Mouse (Mus musculus): Measurements from ENCODE around the gene Gbgt1. TPM values are rescaled to one million over a fixed set of nuclear protein-coding genes. Genes with fewer than 3 reads are reported as not detected.

The Gbgt1 gene
- polyA plus RNA-seq, 1 experiment, result not detected

DNA sequence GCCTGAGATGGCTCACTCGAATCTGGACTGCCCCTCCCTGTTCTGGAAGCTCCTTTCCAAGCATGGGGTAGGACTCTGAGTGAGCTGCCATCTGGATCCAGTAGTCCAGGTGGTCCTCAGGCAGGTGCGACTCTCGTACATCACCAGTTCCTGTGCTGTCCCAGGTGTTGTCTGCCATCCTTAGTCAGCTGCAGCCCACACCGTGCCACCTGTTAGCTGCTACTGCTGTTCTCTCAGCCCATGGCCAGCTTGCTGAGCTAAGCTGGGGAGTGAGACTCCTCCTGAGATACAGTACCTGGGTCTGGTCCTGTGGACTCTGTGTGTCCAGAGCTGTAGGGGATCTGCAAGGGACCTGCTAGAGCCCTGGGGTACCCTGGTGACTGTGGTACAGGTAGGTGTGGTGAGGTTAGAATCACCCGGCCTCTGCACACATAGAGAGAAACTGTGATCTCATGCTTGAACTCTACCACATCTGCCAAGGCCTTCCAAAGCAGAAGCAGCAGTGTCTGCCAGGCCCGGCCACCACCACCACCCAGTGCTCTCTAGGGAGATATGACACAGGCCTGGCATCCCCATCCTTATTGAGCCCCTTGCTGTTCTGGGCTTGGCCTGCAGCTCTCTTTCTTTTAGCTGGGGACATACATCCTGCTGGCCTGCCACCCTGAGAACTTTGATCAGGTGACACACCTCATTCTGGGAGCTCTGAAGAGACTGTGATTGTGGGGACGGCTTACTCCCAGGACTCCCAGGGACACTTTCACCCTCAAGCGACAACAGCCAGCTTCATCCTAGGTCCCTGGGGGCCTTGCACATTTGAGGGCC is 41.5 kb downstream of the Gbgt1 start:
- Histone ChIP-seq H3K27ac (ENCODE audit: insufficient read depth, low read depth, low read length) (0 out of 2 replicates have a peak overlapping the region, but pooled peaks have one; percentile 4), H3K4me3 (ENCODE audit: insufficient read depth, low read depth, low read length) (no peak overlapping the region), H3K4me1 (ENCODE audit: control insufficient read depth, insufficient read depth, low read length) (peaks cover 70% of the 10 kb centered on the region)
- TF ChIP-seq CTCF (IDR thresholded peaks at IDR 0.05; ENCODE audit: insufficient read depth, low read depth, low read length), result no peak
- TF ChIP-seq POLR2A (IDR thresholded peaks at IDR 0.05; ENCODE audit: insufficient read depth, low read depth, low read length), result no peak
- 62% methylated on average over 8 of the region's 8 CpGs for WGBS

DNA sequence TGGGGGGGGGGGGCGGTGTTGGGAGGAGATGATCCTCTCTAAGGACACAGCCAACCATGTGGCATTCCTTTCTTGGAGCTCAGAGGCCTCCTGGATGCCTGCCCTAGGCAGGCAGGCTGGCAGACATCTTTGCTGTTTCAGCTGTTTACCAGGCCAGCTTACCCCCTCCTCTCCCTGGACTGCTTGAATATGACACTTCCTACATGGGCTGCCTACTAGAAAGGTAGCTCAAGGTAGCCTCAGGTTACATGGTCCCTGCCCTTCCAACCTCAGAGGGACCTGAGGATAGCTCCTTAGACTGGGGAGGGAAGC is 42.1 kb downstream of the Gbgt1 start:
- Histone ChIP-seq H3K4me1 (ENCODE audit: control insufficient read depth, insufficient read depth, low read length) (peaks cover 72% of the 10 kb centered on the region), H3K27ac (ENCODE audit: insufficient read depth, low read depth, low read length) (peak overlapping the region; percentile 55; the same call in 1 of the 2 replicates), H3K4me3 (ENCODE audit: insufficient read depth, low read depth, low read length) (no peak overlapping the region)
- WGBS, result 30% methylated on average over 1 of the region's 1 CpGs
- no peak for TF ChIP-seq POLR2A (IDR thresholded peaks at IDR 0.05; ENCODE audit: insufficient read depth, low read depth, low read length)
- no peak for TF ChIP-seq CTCF (IDR thresholded peaks at IDR 0.05; ENCODE audit: insufficient read depth, low read depth, low read length)

DNA sequence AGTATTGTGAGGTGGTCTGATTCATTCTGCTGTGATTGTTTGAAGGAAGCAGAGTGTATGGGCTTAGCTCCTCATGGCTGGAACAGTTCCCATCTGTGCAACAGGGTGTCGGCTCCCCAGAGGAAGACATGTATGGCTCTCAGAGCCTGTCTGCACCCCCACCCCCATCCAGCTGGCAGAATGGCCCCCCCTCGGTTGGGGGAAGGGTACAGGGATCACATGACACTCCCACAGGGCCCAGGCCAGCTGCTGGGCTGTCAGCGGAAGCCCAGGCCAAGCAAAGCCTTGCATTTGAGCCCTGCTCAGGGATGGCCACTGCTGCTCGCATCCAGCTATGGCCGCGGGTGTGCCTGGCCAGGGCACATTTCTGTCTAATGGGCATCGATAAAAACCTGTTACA is 42.5 kb downstream of the Gbgt1 start:
- Histone ChIP-seq H3K4me3 (ENCODE audit: insufficient read depth, low read depth, low read length) (no peak overlapping the region), H3K27ac (ENCODE audit: insufficient read depth, low read depth, low read length) (peak overlapping the region; percentile 56), H3K4me1 (ENCODE audit: control insufficient read depth, insufficient read depth, low read length) (peaks cover 72% of the 10 kb centered on the region)
- 34% methylated on average over 7 of the region's 7 CpGs for WGBS
- TF ChIP-seq CTCF (IDR thresholded peaks at IDR 0.05; ENCODE audit: insufficient read depth, low read depth, low read length) (no peak), POLR2A (IDR thresholded peaks at IDR 0.05; ENCODE audit: insufficient read depth, low read depth, low read length) (no peak)

DNA sequence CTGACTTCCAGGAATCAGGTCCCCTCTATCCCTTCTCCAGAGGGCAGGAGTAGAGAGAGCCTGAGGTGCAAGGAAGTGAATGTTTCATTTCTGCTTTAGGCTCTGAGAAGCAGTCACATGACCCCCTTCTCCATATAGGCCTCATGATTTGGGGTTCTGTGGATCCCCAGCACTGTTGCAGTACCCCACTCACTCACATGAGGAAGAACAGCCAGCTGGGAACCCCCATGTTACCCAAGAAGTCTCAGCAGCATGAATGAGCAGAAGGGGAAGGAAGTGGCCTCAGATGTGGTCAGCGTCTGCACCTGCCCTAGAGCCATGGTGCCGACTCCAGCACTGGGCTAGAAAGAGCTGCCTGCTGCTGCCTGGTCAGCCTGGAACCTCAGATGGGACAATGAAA is 43.3 kb downstream of the Gbgt1 start:
- H3K4me1 ChIP-seq (ENCODE audit: control insufficient read depth, insufficient read depth, low read length), result peaks cover 71% of the 10 kb centered on the region
- WGBS, result 78% methylated on average over 2 of the region's 2 CpGs
- TF ChIP-seq CTCF (IDR thresholded peaks at IDR 0.05; ENCODE audit: insufficient read depth, low read depth, low read length), result no peak
- no peak for TF ChIP-seq POLR2A (IDR thresholded peaks at IDR 0.05; ENCODE audit: insufficient read depth, low read depth, low read length)
- H3K27ac ChIP-seq (ENCODE audit: insufficient read depth, low read depth, low read length), result peak overlapping the region; percentile 56
- H3K4me3 ChIP-seq (ENCODE audit: insufficient read depth, low read depth, low read length), result no peak overlapping the region

DNA sequence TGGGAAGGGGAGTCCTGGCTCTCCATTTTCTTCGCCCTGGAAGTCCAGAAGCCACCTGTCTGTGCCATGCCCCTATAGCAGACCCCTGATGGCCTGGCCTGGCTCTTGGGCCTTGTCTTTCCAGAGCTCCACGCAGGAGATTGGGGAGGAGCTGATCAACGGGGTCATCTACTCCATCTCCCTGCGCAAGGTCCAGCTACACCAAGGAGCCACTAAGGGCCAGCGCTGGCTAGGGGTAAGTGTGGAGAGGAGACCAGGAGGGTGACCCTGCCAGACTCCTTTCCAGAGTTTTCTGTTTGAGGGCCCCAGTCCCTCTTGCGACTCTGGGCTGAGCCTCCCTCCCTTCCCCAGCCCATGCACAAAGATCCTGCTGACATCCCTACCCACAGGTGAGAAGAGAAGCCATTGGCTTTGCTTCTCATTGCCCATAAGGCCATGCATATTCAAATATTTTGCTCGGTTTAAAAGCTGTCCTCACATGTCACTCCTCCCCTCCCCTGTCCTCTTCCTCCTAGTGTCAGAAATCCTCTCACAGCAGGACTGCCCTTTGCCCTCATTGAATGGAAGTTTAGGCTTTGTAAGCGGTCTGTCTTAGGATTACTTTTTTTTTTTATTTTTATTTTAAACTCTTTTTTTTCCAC is 44.0 kb downstream of the Gbgt1 start:
- no peak for TF ChIP-seq CTCF (IDR thresholded peaks at IDR 0.05; ENCODE audit: insufficient read depth, low read depth, low read length)
- TF ChIP-seq POLR2A (IDR thresholded peaks at IDR 0.05; ENCODE audit: insufficient read depth, low read depth, low read length), result no peak
- Histone ChIP-seq H3K4me3 (ENCODE audit: insufficient read depth, low read depth, low read length) (no peak overlapping the region), H3K27ac (ENCODE audit: insufficient read depth, low read depth, low read length) (0 out of 2 replicates have a peak overlapping the region, but pooled peaks have one; percentile 56), H3K4me1 (ENCODE audit: control insufficient read depth, insufficient read depth, low read length) (peaks cover 63% of the 10 kb centered on the region)
- WGBS, result 83% methylated on average over 8 of the region's 8 CpGs

DNA sequence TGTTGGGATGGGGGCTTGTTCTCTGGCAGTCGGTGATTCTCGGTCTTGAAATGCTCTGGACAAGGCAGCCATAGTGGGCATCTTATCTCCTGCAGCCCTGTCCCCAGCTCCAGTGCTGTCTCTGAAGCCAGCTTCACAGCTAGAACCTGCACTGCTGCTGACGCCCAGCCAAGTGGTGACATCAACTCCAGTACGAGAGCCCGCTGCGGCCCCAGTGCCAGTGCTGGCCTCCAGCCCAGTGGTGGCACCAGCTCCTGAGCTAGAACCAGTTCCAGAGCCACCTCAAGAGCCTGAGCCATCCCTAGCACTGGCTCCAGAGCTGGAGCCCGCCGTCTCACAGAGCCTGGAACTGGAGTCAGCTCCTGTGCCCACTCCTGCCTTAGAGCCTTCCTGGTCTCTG is 47.2 kb downstream of the Gbgt1 start:
- H3K27ac ChIP-seq (ENCODE audit: insufficient read depth, low read depth, low read length), result no peak overlapping the region
- TF ChIP-seq POLR2A (IDR thresholded peaks at IDR 0.05; ENCODE audit: insufficient read depth, low read depth, low read length), result no peak
- TF ChIP-seq CTCF (IDR thresholded peaks at IDR 0.05; ENCODE audit: insufficient read depth, low read depth, low read length), result no peak

DNA sequence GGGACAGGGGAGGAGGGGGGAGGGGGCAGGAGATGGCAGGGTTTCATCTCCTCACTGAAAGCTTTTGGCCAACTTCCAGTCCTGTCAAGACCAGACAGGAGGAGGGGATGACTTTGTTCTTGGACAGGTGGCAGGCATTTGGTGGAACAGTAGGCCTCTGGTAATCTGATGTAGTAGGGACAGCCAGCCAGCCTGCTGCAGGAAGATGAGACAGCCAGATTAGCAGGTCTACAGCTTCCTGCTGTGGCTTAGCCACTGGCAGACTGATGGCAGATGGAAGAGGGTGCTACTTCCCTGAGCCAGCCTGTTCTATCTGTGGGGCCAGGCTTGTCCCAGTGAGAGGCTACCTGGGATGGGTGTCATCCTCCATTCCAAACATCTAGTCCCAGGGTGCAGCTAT is 49.3 kb downstream of the Gbgt1 start:
- Histone ChIP-seq H3K27ac (ENCODE audit: insufficient read depth, low read depth, low read length) (no peak overlapping the region), H3K4me3 (ENCODE audit: insufficient read depth, low read depth, low read length) (no peak overlapping the region), H3K4me1 (ENCODE audit: control insufficient read depth, insufficient read depth, low read length) (peaks cover 16% of the 10 kb centered on the region; the same call in 1 of the 2 replicates)
- TF ChIP-seq POLR2A (IDR thresholded peaks at IDR 0.05; ENCODE audit: insufficient read depth, low read depth, low read length) (no peak), CTCF (IDR thresholded peaks at IDR 0.05; ENCODE audit: insufficient read depth, low read depth, low read length) (no peak)

More for the DNA sequence above, 47.2 kb downstream of the Gbgt1 start:
- H3K4me3 ChIP-seq (ENCODE audit: insufficient read depth, low read depth, low read length), result no peak overlapping the region
- 56% methylated on average over 8 of the region's 8 CpGs for WGBS
- H3K4me1 ChIP-seq (ENCODE audit: control insufficient read depth, insufficient read depth, low read length), result peaks cover 32% of the 10 kb centered on the region

DNA sequence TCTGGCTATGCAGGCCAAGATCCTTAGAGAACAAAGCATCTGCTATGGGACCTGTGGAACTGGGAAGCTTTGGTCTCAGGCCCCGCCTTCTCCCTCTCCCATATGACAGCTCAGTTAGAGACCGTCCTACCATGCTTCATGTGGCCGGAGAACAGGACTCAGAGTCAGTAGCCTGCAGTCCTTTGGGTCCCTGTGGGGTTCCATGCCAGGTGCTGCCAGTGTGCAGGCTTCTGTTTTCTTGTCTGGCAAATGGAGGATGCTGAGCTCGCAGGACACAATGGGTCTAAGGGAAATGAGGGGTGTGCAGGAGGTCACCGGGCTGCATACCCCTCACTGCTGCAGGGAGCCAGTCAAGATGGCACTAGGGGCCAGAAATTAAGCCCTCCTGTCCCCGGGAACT is 49.9 kb downstream of the Gbgt1 start:
- Histone ChIP-seq H3K4me1 (ENCODE audit: control insufficient read depth, insufficient read depth, low read length) (peaks cover 16% of the 10 kb centered on the region; the same call in 1 of the 2 replicates), H3K27ac (ENCODE audit: insufficient read depth, low read depth, low read length) (no peak overlapping the region), H3K4me3 (ENCODE audit: insufficient read depth, low read depth, low read length) (no peak overlapping the region)
- WGBS, result 83% methylated on average over 6 of the region's 6 CpGs
- no peak for TF ChIP-seq POLR2A (IDR thresholded peaks at IDR 0.05; ENCODE audit: insufficient read depth, low read depth, low read length)
- TF ChIP-seq CTCF (IDR thresholded peaks at IDR 0.05; ENCODE audit: insufficient read depth, low read depth, low read length), result no peak

All from olfactory bulb, adult 2 months (tissue).